Mouse (Mus musculus) forebrain, embryonic 14.5 days (tissue): ENCODE measurements at regions not wholly inside any gene's neighbourhood (a gene's known extent, or its start where the extent isn't known, plus 50 kb on each side); places are given as distances from the start of the nearest gene placed in this dataset.

ENCODE experiments used
- ATAC-seq: fragments of 200-750 bp; cut with Nextera tagmentation; 2 replicates; pipeline ENCODE4 v1.8.0; 2017; ENCODE audit warnings: mild to moderate bottlenecking, moderate library complexity
- DNase-seq: peaks from one replicate; pipeline ENCODE4 v3.0.0-alpha.2; 2015; ENCODE audit warnings: low spot score
- H3K27ac ChIP-seq: fragments of 300-500 bp; sonication (generic); 2 replicates; pipeline ENCODE4 v1.5.1; 2014; ENCODE audit warnings: low read depth, mild to moderate bottlenecking, control low read depth, low read length, moderate library complexity
- H3K27me3 ChIP-seq: fragments of 300-500 bp; sonication (generic); replicated peaks from 2 replicates; pipeline ENCODE4 v1.6.1; 2014; ENCODE audit warnings: low read length, control low read depth, mixed read lengths; ENCODE audit not compliant: control insufficient read depth, insufficient read depth
- H3K36me3 ChIP-seq: fragments of 300-500 bp; sonication (generic); 2 replicates; pipeline ENCODE4 v1.6.1; 2014; ENCODE audit warnings: low read length, control low read depth; ENCODE audit not compliant: control insufficient read depth, insufficient read depth
- H3K4me1 ChIP-seq: fragments of 300-500 bp; sonication (generic); 2 replicates; pipeline ENCODE4 v1.6.1; 2014; ENCODE audit warnings: antibody characterized with exemption, low read length, control low read depth; ENCODE audit not compliant: control insufficient read depth, insufficient read depth
- H3K4me2 ChIP-seq: fragments of 300-500 bp; sonication (generic); 2 replicates; pipeline ENCODE4 v1.6.1; 2014; ENCODE audit warnings: mild to moderate bottlenecking, control low read depth, low read length
- H3K4me3 ChIP-seq: fragments of 300-500 bp; sonication (generic); 2 replicates; pipeline ENCODE4 v1.5.1; 2014; ENCODE audit warnings: low read depth, low read length, control low read depth
- H3K9ac ChIP-seq: fragments of 300-500 bp; sonication (generic); 2 replicates; pipeline ENCODE4 v1.6.1; 2014; ENCODE audit warnings: mild to moderate bottlenecking, low read length, control low read depth, moderate library complexity
- H3K9me3 ChIP-seq: fragments of 300-500 bp; sonication (generic); replicated peaks from 2 replicates; pipeline ENCODE4 v1.6.1; 2016; ENCODE audit warnings: low read length, control low read depth, mixed read lengths; ENCODE audit not compliant: control insufficient read depth
- WGBS: fragments of 180-500 bp; shearing (Covaris S2); extraction: QIAGEN DNeasy Blood & Tissue Kit; methylation state at CpG from one replicate; pipeline ENCODE4 v1.1.7; 2014; 5-methylcytosine and 5-hydroxymethylcytosine counted together

GRCm38 (mm10) chr8:6227901-6228300 is 1122.8 kb upstream of the Slc10a2 start:
- Histone ChIP-seq H3K27ac (no peak overlapping the region), H3K9ac (no peak overlapping the region), H3K36me3 (no peaks in the 10 kb centered on the region), H3K4me1 (no peaks in the 10 kb centered on the region; the same call in 1 of the 2 replicates), H3K27me3 (no peaks in the 10 kb centered on the region), H3K4me3 (no peak overlapping the region), H3K4me2 (no peak overlapping the region), H3K9me3 (no peaks in the 10 kb centered on the region)
- DNase-seq (peak; percentile 55), ATAC-seq (no peak)
- 76% methylated on average over 1 of the region's 1 CpGs for WGBS

GRCm38 (mm10) chr8:6225194-6225593 is 1120.0 kb upstream of the Slc10a2 start:
- DNase-seq (no peak), ATAC-seq (no peak)
- Histone ChIP-seq H3K4me3 (no peak overlapping the region), H3K9ac (no peak overlapping the region), H3K27me3 (no peaks in the 10 kb centered on the region), H3K36me3 (no peaks in the 10 kb centered on the region), H3K27ac (no peak overlapping the region), H3K4me1 (no peaks in the 10 kb centered on the region), H3K9me3 (no peaks in the 10 kb centered on the region), H3K4me2 (no peak overlapping the region)
- WGBS = 76% methylated on average over 1 of the region's 1 CpGs

- H3K9ac ChIP-seq = no peak overlapping the region
- no peak overlapping the region for H3K4me2 ChIP-seq
- 14% methylated on average over 2 of the region's 2 CpGs for WGBS
- no peaks in the 10 kb centered on the region for H3K27me3 ChIP-seq
- no peaks in the 10 kb centered on the region for H3K9me3 ChIP-seq
- H3K4me3 ChIP-seq = no peak overlapping the region
- DNase-seq (peak; percentile 76), ATAC-seq (peak; percentile 93)
- H3K36me3 ChIP-seq = no peaks in the 10 kb centered on the region
- peaks cover 4% of the 10 kb centered on the region; the same call in 1 of the 2 replicates for H3K4me1 ChIP-seq
- H3K27ac ChIP-seq = 0 out of 2 replicates have a peak overlapping the region, but pooled peaks have one; percentile 24
Measured at GRCm38 (mm10) chr8:6207617-6208349, 1102.6 kb upstream of the Slc10a2 start.

GRCm38 (mm10) chr8:6204051-6204745 is 1099.0 kb upstream of the Slc10a2 start:
- ATAC-seq (peak; percentile 78), DNase-seq (peak; percentile 77)
- Histone ChIP-seq H3K36me3 (no peaks in the 10 kb centered on the region), H3K4me3 (no peak overlapping the region), H3K4me2 (no peak overlapping the region), H3K9ac (no peak overlapping the region), H3K4me1 (peaks cover 4% of the 10 kb centered on the region; the same call in 1 of the 2 replicates), H3K9me3 (no peaks in the 10 kb centered on the region), H3K27ac (no peak overlapping the region), H3K27me3 (no peaks in the 10 kb centered on the region)
- 18% methylated on average over 3 of the region's 3 CpGs for WGBS

- 88% methylated on average over 2 of the region's 2 CpGs for WGBS
- no peak overlapping the region for H3K4me3 ChIP-seq
- no peak for ATAC-seq
Measured at GRCm38 (mm10) chr8:6191431-6191830, 1086.3 kb upstream of the Slc10a2 start.

GRCm38 (mm10) chr8:6188422-6188821 is 1083.3 kb upstream of the Slc10a2 start:
- H3K9me3 ChIP-seq = no peaks in the 10 kb centered on the region

More at GRCm38 (mm10) chr8:6191431-6191830, 1086.3 kb upstream of the Slc10a2 start:
- H3K4me1 ChIP-seq = no peaks in the 10 kb centered on the region
- H3K36me3 ChIP-seq = no peaks in the 10 kb centered on the region
- no peak overlapping the region for H3K27ac ChIP-seq
- no peaks in the 10 kb centered on the region for H3K9me3 ChIP-seq
- no peaks in the 10 kb centered on the region for H3K27me3 ChIP-seq
- H3K4me2 ChIP-seq = no peak overlapping the region
- H3K9ac ChIP-seq = no peak overlapping the region
- DNase-seq = no peak

GRCm38 (mm10) chr8:6186561-6186960 is 1081.4 kb upstream of the Slc10a2 start:
- ATAC-seq (no peak), DNase-seq (no peak)
- H3K9ac ChIP-seq = no peak overlapping the region
- WGBS = 68% methylated on average over 1 of the region's 1 CpGs
- H3K4me1 ChIP-seq = no peaks in the 10 kb centered on the region
- no peak overlapping the region for H3K4me3 ChIP-seq
- no peak overlapping the region for H3K4me2 ChIP-seq
- H3K27ac ChIP-seq = no peak overlapping the region
- H3K36me3 ChIP-seq = no peaks in the 10 kb centered on the region
- no peaks in the 10 kb centered on the region for H3K9me3 ChIP-seq
- no peaks in the 10 kb centered on the region for H3K27me3 ChIP-seq

More at GRCm38 (mm10) chr8:6188422-6188821, 1083.3 kb upstream of the Slc10a2 start:
- Histone ChIP-seq H3K27me3 (no peaks in the 10 kb centered on the region), H3K4me1 (no peaks in the 10 kb centered on the region), H3K4me3 (no peak overlapping the region), H3K9ac (no peak overlapping the region), H3K36me3 (no peaks in the 10 kb centered on the region), H3K4me2 (no peak overlapping the region), H3K27ac (no peak overlapping the region)
- DNase-seq (no peak), ATAC-seq (no peak)
- 80% methylated on average over 2 of the region's 2 CpGs for WGBS

GRCm38 (mm10) chr8:6179602-6180001 is 1074.5 kb upstream of the Slc10a2 start:
- Histone ChIP-seq H3K36me3 (no peaks in the 10 kb centered on the region), H3K27ac (no peak overlapping the region), H3K4me2 (no peak overlapping the region), H3K4me3 (no peak overlapping the region), H3K27me3 (no peaks in the 10 kb centered on the region), H3K4me1 (no peaks in the 10 kb centered on the region), H3K9ac (no peak overlapping the region), H3K9me3 (no peaks in the 10 kb centered on the region)
- WGBS = 83% methylated on average over 3 of the region's 3 CpGs
- no peak for ATAC-seq
- DNase-seq = no peak

GRCm38 (mm10) chr8:6166433-6166832 is 1061.3 kb upstream of the Slc10a2 start:
- no peaks in the 10 kb centered on the region for H3K36me3 ChIP-seq
- no peak overlapping the region for H3K4me3 ChIP-seq
- DNase-seq (peak; percentile 20), ATAC-seq (no peak)
- H3K27me3 ChIP-seq = no peaks in the 10 kb centered on the region
- H3K4me2 ChIP-seq = no peak overlapping the region
- no peak overlapping the region for H3K27ac ChIP-seq
- H3K4me1 ChIP-seq = no peaks in the 10 kb centered on the region
- H3K9ac ChIP-seq = no peak overlapping the region
- no peaks in the 10 kb centered on the region for H3K9me3 ChIP-seq
